Comparison of ENCODE assay signal across 25 mouse cellular contexts in genomic region chr14:51838480-51838879, GRCm38 (mm10). TPM values are rescaled to one million over a fixed set of nuclear protein-coding genes. Genes with fewer than 3 reads are reported as not detected.
DNase-seq lines count a peak whose midpoint lies in the region; ATAC-seq and TF ChIP-seq lines count a peak whose summit lies in the region.
"Not testable (repeated sequence)": the region's sequence is repeated elsewhere in the genome, so short reads cannot be mapped to it uniquely, and the experiment has no call there.
"Had no signal": no experiment of that assay in that cellular context is flagged by ENCODE, and none has a peak within 500 bp of the region (broad histone marks: within the 10 kb centered on the region; RNA-seq: fewer than 3 reads in every experiment).

No protein-coding gene starts in this region.

- H3K4me3 ChIP-seq in kidney, adult 2 months (ENCODE audit: insufficient read depth, low read depth, low read length); left cerebral cortex, adult 2 months; stomach, postnatal 0 days (ENCODE audit: low read depth, low read length): not testable (repeated sequence)

- 0 out of 2 replicates have a peak, but pooled peaks have one; percentile 44 for ATAC-seq in granulocyte monocyte progenitor cell, adult 5-6 weeks (replicated peaks; ENCODE audit: poor library complexity, severe bottlenecking)
- ATAC-seq in megakaryocyte progenitor cell, adult 5-6 weeks (replicated peaks; ENCODE audit: poor library complexity), result peak; percentile 64; the same call in 1 of the 2 replicates
- not testable (repeated sequence) for ATAC-seq in stomach, postnatal 0 days (ENCODE audit: low FRiP score, low TSS enrichment)

- not testable (repeated sequence) for TF ChIP-seq EP300 in stomach, postnatal 0 days (optimal IDR thresholded peaks at IDR 0.05)

- DNase-seq in 3T3-L1 (ENCODE audit: low read depth, low spot score), result peak; percentile 15
- DNase-seq in R1 (ENCODE audit: low read depth, low spot score), result peak; percentile 18
- DNase-seq in cerebellum, postnatal 10 days, result peak; percentile 29 to 35
- not testable (repeated sequence) for DNase-seq in kidney, adult 2 months; left cerebral cortex, adult 2 months (ENCODE audit: extremely low spot score in 1 of 2, low spot score in 2 of 2); stomach, postnatal 0 days (ENCODE audit: low spot score)

- H3K9me3 ChIP-seq in stomach, postnatal 0 days (ENCODE audit: control insufficient read depth, low read length), result not testable (repeated sequence)

- TF ChIP-seq POLR2A in kidney, adult 2 months (IDR thresholded peaks at IDR 0.05; ENCODE audit: low read depth, low read length), result not testable (repeated sequence)

- not testable (repeated sequence) for H3K27ac ChIP-seq in kidney, adult 2 months (ENCODE audit: insufficient read depth, low read depth, low read length); left cerebral cortex, adult 2 months; stomach, postnatal 0 days (replicated peaks)

- TF ChIP-seq CTCF in kidney, adult 2 months (conservative IDR thresholded peaks at IDR 0.05; ENCODE audit: insufficient read depth, insufficient read length, low read depth, low read length), result peak; percentile 30; the same call in 1 of the 2 replicates
- TF ChIP-seq CTCF in left cerebral cortex, adult 2 months (IDR thresholded peaks at IDR 0.05), result peak; percentile 28
- TF ChIP-seq CTCF in stomach, postnatal 0 days (IDR thresholded peaks at IDR 0.05; ENCODE audit: low read depth), result peak; percentile 46

- 25% methylated on average over 2 of the region's 2 CpGs for WGBS in kidney, adult 2 months
- 32% methylated on average over 2 of the region's 2 CpGs for WGBS in stomach, postnatal 0 days

- H3K36me3 ChIP-seq in kidney, adult 2 months (ENCODE audit: control insufficient read depth, insufficient read depth, low read length); stomach, postnatal 0 days (ENCODE audit: control insufficient read depth, insufficient read depth, low read length): not testable (repeated sequence)

- not testable (repeated sequence) for H3K9ac ChIP-seq in stomach, postnatal 0 days (ENCODE audit: low read length)

- not testable (repeated sequence) for H3K27me3 ChIP-seq in kidney, adult 2 months (replicated peaks; ENCODE audit: control insufficient read depth, insufficient read depth, low read length); stomach, postnatal 0 days (ENCODE audit: control insufficient read depth, insufficient read depth, low read length)

- intact Hi-C loops in left cerebral cortex, adult 2 months (cut with DNase I), result not testable (repeated sequence)

- not testable (repeated sequence) for H3K4me1 ChIP-seq in kidney, adult 2 months (ENCODE audit: control insufficient read depth, insufficient read depth, low read length); stomach, postnatal 0 days (replicated peaks; ENCODE audit: control insufficient read depth, insufficient read depth)

- H3K4me2 ChIP-seq in stomach, postnatal 0 days (replicated peaks; ENCODE audit: low read depth), result not testable (repeated sequence)

RNA-seq across cellular contexts. Expression of gene Ear6, which starts 15.0 kb away (rescaled TPM):
- total RNA-seq in granulocyte monocyte progenitor cell, adult 5-6 weeks (2014; fragmentation: Nextera tagmentation), result not detected in 2 replicates
- total RNA-seq in granulocyte monocyte progenitor cell, adult 5-6 weeks (2017), result 2.1 and 2.7 TPM in 2 replicates
- polyA plus RNA-seq in kidney, adult 2 months (2012; rRNA removed), result not detected in 2 replicates
- not detected for total RNA-seq in left cerebral cortex, adult 2 months (2021)
- 5.8 and 12.8 TPM in 2 replicates for total RNA-seq in megakaryocyte progenitor cell, adult 5-6 weeks (2015)
- total RNA-seq in megakaryocyte progenitor cell, adult 5-6 weeks (2017), result 7.5 and 19.0 TPM in 2 replicates
- polyA plus RNA-seq in stomach, postnatal 0 days (2015; fragmentation: Nextera tagmentation; extraction: Ambion mirVana), result not detected in 2 replicates
- total RNA-seq: adrenal gland, postnatal 36 days; gastrocnemius, postnatal 25 days; heart, postnatal 14 days; layer of hippocampus, postnatal 25 days; left cerebral cortex, postnatal 25 days had no signal
- polyA plus RNA-seq: activated CD4-positive, CD25-positive, alpha-beta regulatory T cell, adult 4 months; cerebellum, adult 2 months; embryonic facial prominence, embryonic 14.5 days; forebrain, embryonic 15.5 days; heart, embryonic 10.5 days; hindbrain, embryonic 12.5 days; inflammation-experienced regulatory T-cells, adult 6 months; large intestine, adult 2 months; limb, embryonic 15.5 days; midbrain, embryonic 10.5 days; neural tube, embryonic 13.5 days; small intestine, adult 2 months had no signal

RNA-seq across cellular contexts. Expression of gene AY358078, which starts 38.6 kb away (rescaled TPM):
- total RNA-seq in granulocyte monocyte progenitor cell, adult 5-6 weeks (2014; fragmentation: Nextera tagmentation), result not detected in 2 replicates
- not detected in 2 replicates for total RNA-seq in granulocyte monocyte progenitor cell, adult 5-6 weeks (2017)
- not detected in 2 replicates for polyA plus RNA-seq in kidney, adult 2 months (2012; rRNA removed)
- total RNA-seq in left cerebral cortex, adult 2 months (2021), result not detected
- not detected in 2 replicates for total RNA-seq in megakaryocyte progenitor cell, adult 5-6 weeks (2015)
- total RNA-seq in megakaryocyte progenitor cell, adult 5-6 weeks (2017), result not detected in 2 replicates
- not detected in 2 replicates for polyA plus RNA-seq in stomach, postnatal 0 days (2015; fragmentation: Nextera tagmentation; extraction: Ambion mirVana)
- total RNA-seq: adrenal gland, postnatal 36 days; gastrocnemius, postnatal 25 days; heart, postnatal 14 days; layer of hippocampus, postnatal 25 days; left cerebral cortex, postnatal 25 days had no signal
- polyA plus RNA-seq: activated CD4-positive, CD25-positive, alpha-beta regulatory T cell, adult 4 months; cerebellum, adult 2 months; embryonic facial prominence, embryonic 14.5 days; forebrain, embryonic 15.5 days; heart, embryonic 10.5 days; hindbrain, embryonic 12.5 days; inflammation-experienced regulatory T-cells, adult 6 months; large intestine, adult 2 months; limb, embryonic 15.5 days; midbrain, embryonic 10.5 days; neural tube, embryonic 13.5 days had no signal

RNA-seq across cellular contexts. Expression of gene Mettl17, which starts 46.2 kb away (rescaled TPM):
- 15.4 and 22.2 TPM in 2 replicates for total RNA-seq in granulocyte monocyte progenitor cell, adult 5-6 weeks (2014; fragmentation: Nextera tagmentation)
- 13.1 and 34.7 TPM in 2 replicates for total RNA-seq in granulocyte monocyte progenitor cell, adult 5-6 weeks (2017)
- polyA plus RNA-seq in kidney, adult 2 months (2012; rRNA removed), result 24.0 and 27.6 TPM in 2 replicates
- 10 to 100 TPM; 28.8 to 35.2 TPM for total RNA-seq in left cerebral cortex, adult 2 months (2021)
- total RNA-seq in megakaryocyte progenitor cell, adult 5-6 weeks (2015), result 6.7 and 10.1 TPM in 2 replicates
- 14.7 and 15.5 TPM in 2 replicates for total RNA-seq in megakaryocyte progenitor cell, adult 5-6 weeks (2017)
- 22.7 and 24.0 TPM in 2 replicates for polyA plus RNA-seq in stomach, postnatal 0 days (2015; fragmentation: Nextera tagmentation; extraction: Ambion mirVana)

RNA-seq across cellular contexts. Expression of gene Slc39a2, which starts 54.2 kb away (rescaled TPM):
- total RNA-seq in granulocyte monocyte progenitor cell, adult 5-6 weeks (2014; fragmentation: Nextera tagmentation), result 0.49 and 1.4 TPM in 2 replicates
- total RNA-seq in granulocyte monocyte progenitor cell, adult 5-6 weeks (2017), result 0.09 and 0.21 TPM in 2 replicates
- 0.45 and 0.52 TPM in 2 replicates for polyA plus RNA-seq in kidney, adult 2 months (2012; rRNA removed)
- 10 to 100 TPM in 1 of 2 experiments, 1 to 10 TPM in 1; 6.3 to 10.0 TPM for total RNA-seq in left cerebral cortex, adult 2 months (2021)
- 0.10 and 0.34 TPM in 2 replicates for total RNA-seq in megakaryocyte progenitor cell, adult 5-6 weeks (2015)
- 0.17 TPM in 1 of 2 replicates, not detected in the other for total RNA-seq in megakaryocyte progenitor cell, adult 5-6 weeks (2017)
- 1.1 and 1.4 TPM in 2 replicates for polyA plus RNA-seq in stomach, postnatal 0 days (2015; fragmentation: Nextera tagmentation; extraction: Ambion mirVana)
